ENCODE assay signal across 8 mouse cellular contexts in genomic region chr7:84605704-84606292, GRCm38 (mm10). TPM values are rescaled to one million over a fixed set of nuclear protein-coding genes. Genes with fewer than 3 reads are reported as not detected.
DNase-seq lines count a peak whose midpoint lies in the region; ATAC-seq lines count a peak whose summit lies in the region.

No protein-coding gene starts in this region.

- WGBS in forebrain, embryonic 11.5 days: 1% methylated on average over 36 of the region's 36 CpGs
- under 1% methylated on average over 33 of the region's 36 CpGs for WGBS in heart, embryonic 16.5 days
- 1% methylated on average over 33 of the region's 36 CpGs for WGBS in liver, embryonic 12.5 days (ENCODE audit: insufficient replicate concordance)
- under 1% methylated on average over 32 of the region's 36 CpGs for WGBS in stomach, embryonic 15.5 days

- H3K4me2 ChIP-seq in forebrain, embryonic 11.5 days (ENCODE audit: low read depth, low read length, severe bottlenecking): peak overlapping the region; percentile 91
- H3K4me2 ChIP-seq in heart, embryonic 16.5 days (ENCODE audit: low read depth, low read length): peak overlapping the region; percentile 98
- H3K4me2 ChIP-seq in liver, embryonic 12.5 days: peak overlapping the region; percentile 97
- peak overlapping the region; percentile 93 for H3K4me2 ChIP-seq in stomach, embryonic 15.5 days

- H3K27ac ChIP-seq in forebrain, embryonic 11.5 days (ENCODE audit: low read depth, low read length): no peak overlapping the region
- H3K27ac ChIP-seq in heart, embryonic 16.5 days (ENCODE audit: low read length): no peak overlapping the region
- H3K27ac ChIP-seq in liver, embryonic 12.5 days: peak overlapping the region; percentile 64
- peak overlapping the region; percentile 51; the same call in 1 of the 2 replicates for H3K27ac ChIP-seq in stomach, embryonic 15.5 days

- peak overlapping the region; percentile 47 for H3K9ac ChIP-seq in forebrain, embryonic 11.5 days (ENCODE audit: low read length)
- peak overlapping the region; percentile 73 for H3K9ac ChIP-seq in heart, embryonic 16.5 days (ENCODE audit: low read length)
- peak overlapping the region; percentile 71 for H3K9ac ChIP-seq in liver, embryonic 12.5 days
- H3K9ac ChIP-seq in stomach, embryonic 15.5 days: peak overlapping the region; percentile 46

- no peaks in the 10 kb centered on the region for H3K36me3 ChIP-seq in forebrain, embryonic 11.5 days (ENCODE audit: control insufficient read depth, insufficient read depth, low read length)
- no peaks in the 10 kb centered on the region for H3K36me3 ChIP-seq in heart, embryonic 16.5 days (ENCODE audit: control insufficient read depth, insufficient read depth)
- H3K36me3 ChIP-seq in liver, embryonic 12.5 days: 0 out of 2 replicates have a peak, but pooled peaks cover 2% of the 10 kb centered on the region
- H3K36me3 ChIP-seq in stomach, embryonic 15.5 days: no peaks in the 10 kb centered on the region

- no peaks in the 10 kb centered on the region for H3K27me3 ChIP-seq in forebrain, embryonic 11.5 days (ENCODE audit: control insufficient read depth, insufficient read depth, low read length)
- H3K27me3 ChIP-seq in heart, embryonic 16.5 days (ENCODE audit: control insufficient read depth, insufficient read depth, low read length): no peaks in the 10 kb centered on the region
- no peaks in the 10 kb centered on the region for H3K27me3 ChIP-seq in liver, embryonic 12.5 days (replicated peaks)
- H3K27me3 ChIP-seq in stomach, embryonic 15.5 days (replicated peaks): no peaks in the 10 kb centered on the region

- peaks cover 4% of the 10 kb centered on the region; the same call in 1 of the 2 replicates for H3K4me1 ChIP-seq in forebrain, embryonic 11.5 days (replicated peaks; ENCODE audit: control insufficient read depth, insufficient read depth, low read length)
- H3K4me1 ChIP-seq in heart, embryonic 16.5 days (ENCODE audit: control insufficient read depth, insufficient read depth, low read length): peaks cover 7% of the 10 kb centered on the region
- H3K4me1 ChIP-seq in liver, embryonic 12.5 days: peaks cover 26% of the 10 kb centered on the region
- peaks cover 4% of the 10 kb centered on the region; the same call in 1 of the 2 replicates for H3K4me1 ChIP-seq in stomach, embryonic 15.5 days

- peak; percentile 87 for ATAC-seq in forebrain, embryonic 11.5 days (replicated peaks; ENCODE audit: low FRiP score)
- peak; percentile 86 for ATAC-seq in heart, embryonic 16.5 days (replicated peaks; ENCODE audit: extremely low read depth, insufficient read depth, low FRiP score)
- peak; percentile 97 for ATAC-seq in liver, embryonic 12.5 days
- ATAC-seq in stomach, embryonic 15.5 days (ENCODE audit: insufficient read depth, low FRiP score, low read depth): peak; percentile 95

- peak; percentile 56 for DNase-seq in CD4-positive helper T cell, adult 2 months (ENCODE audit: low read depth, low spot score)
- DNase-seq in c-Kit-negative CD71-positive TER-119-positive erythroid progenitor cells, embryonic 14.5 days (ENCODE audit: low read depth, low spot score): peak; percentile 66
- DNase-seq in forebrain, embryonic 11.5 days (ENCODE audit: low spot score): peak; percentile 66
- DNase-seq in kidney, postnatal 25 days: peak; percentile 95 to 99
- peak; percentile 32 for DNase-seq in naive thymus-derived CD4-positive, alpha-beta T cell, adult 2 months (ENCODE audit: low read depth)

- H3K4me3 ChIP-seq in forebrain, embryonic 11.5 days (ENCODE audit: low read depth, low read length): peak overlapping the region; percentile 45
- H3K4me3 ChIP-seq in heart, embryonic 16.5 days (ENCODE audit: low read length): peak overlapping the region; percentile 65
- H3K4me3 ChIP-seq in liver, embryonic 12.5 days: peak overlapping the region; percentile 66
- H3K4me3 ChIP-seq in stomach, embryonic 15.5 days (replicated peaks): peak overlapping the region; percentile 59

- no peaks in the 10 kb centered on the region for H3K9me3 ChIP-seq in forebrain, embryonic 11.5 days (ENCODE audit: control insufficient read depth, low read length)
- H3K9me3 ChIP-seq in heart, embryonic 16.5 days (replicated peaks; ENCODE audit: control insufficient read depth, low read length): no peaks in the 10 kb centered on the region
- H3K9me3 ChIP-seq in liver, embryonic 12.5 days (replicated peaks): no peaks in the 10 kb centered on the region
- no peaks in the 10 kb centered on the region for H3K9me3 ChIP-seq in stomach, embryonic 15.5 days

RNA-seq across cellular contexts. Expression of gene Fah, which starts 0.7 kb away (rescaled TPM):
- 2.6 TPM in 2 replicates for polyA plus RNA-seq in forebrain, embryonic 11.5 days (2014; fragmentation: Nextera tagmentation; extraction: Ambion mirVana)
- 4.4 and 4.6 TPM in 2 replicates for polyA plus RNA-seq in heart, embryonic 16.5 days (2015; fragmentation: Nextera tagmentation; extraction: Ambion mirVana)
- polyA plus RNA-seq in liver, embryonic 12.5 days (2016; fragmentation: Nextera tagmentation; extraction: Ambion mirVana): 16.5 and 17.8 TPM in 2 replicates
- 11.2 and 15.0 TPM in 2 replicates for polyA plus RNA-seq in stomach, embryonic 15.5 days (2015; fragmentation: Nextera tagmentation; extraction: Ambion mirVana)

Comparison
In these comparisons a context has a peak if more than half of its experiments do, and no peak if none do; other contexts are left out.
1. DNase-seq: peak in every context shown above with its lines; median percentile 97 in kidney, postnatal 25 days; 66 in c-Kit-negative CD71-positive TER-119-positive erythroid progenitor cells, embryonic 14.5 days; 66 in forebrain, embryonic 11.5 days; 56 in CD4-positive helper T cell, adult 2 months; 32 in naive thymus-derived CD4-positive, alpha-beta T cell, adult 2 months.
2. H3K27ac ChIP-seq: peak in liver, embryonic 12.5 days (single experiment) and stomach, embryonic 15.5 days (single experiment); none in forebrain, embryonic 11.5 days (single experiment) and heart, embryonic 16.5 days (single experiment).
3. Peak in every context shown above with its lines, with median percentiles within 50 percentile points of each other: ATAC-seq, H3K4me2 ChIP-seq, H3K4me3 ChIP-seq and H3K9ac ChIP-seq.